Mouse (Mus musculus) B cell, adult 2 months (primary cell): ENCODE measurements around the gene Cdk15.

ENCODE experiments used
- DNase-seq, 2 experiments: peaks; one replicate each; pipeline ENCODE4 v3.0.0; 2022

Cdk15 gene

GRCm38 (mm10) chr1:59332737-59333385, 76.2 kb downstream of the Cdk15 start:
- no peak for DNase-seq

GRCm38 (mm10) chr1:59333386-59333759, 76.7 kb downstream of the Cdk15 start:
- DNase-seq, result no peak

GRCm38 (mm10) chr1:59333860-59334561, 77.3 kb downstream of the Cdk15 start:
- no peak for DNase-seq

- no peak for DNase-seq
These were observed 77.8 kb downstream of the Cdk15 start for GRCm38 (mm10) chr1:59334562-59334890.

GRCm38 (mm10) chr1:59336256-59336655, 79.5 kb downstream of the Cdk15 start:
- no peak for DNase-seq

GRCm38 (mm10) chr1:59340814-59341588, 84.3 kb downstream of the Cdk15 start:
- no peak for DNase-seq

GRCm38 (mm10) chr1:59341697-59342096, 85.0 kb downstream of the Cdk15 start:
- no peak for DNase-seq

- DNase-seq, result no peak
These were observed 85.4 kb downstream of the Cdk15 start for GRCm38 (mm10) chr1:59342146-59342545.

GRCm38 (mm10) chr1:59352706-59353105, 96.0 kb downstream of the Cdk15 start:
- DNase-seq, result no peak

- DNase-seq, result no peak
These were observed 98.7 kb downstream of the Cdk15 start for GRCm38 (mm10) chr1:59355440-59355839.

GRCm38 (mm10) chr1:59359136-59359535, 102.4 kb downstream of the Cdk15 start:
- DNase-seq, result no peak

GRCm38 (mm10) chr1:59360834-59361233, 104.1 kb downstream of the Cdk15 start:
- DNase-seq, result no peak

GRCm38 (mm10) chr1:59361460-59361859, 104.8 kb downstream of the Cdk15 start:
- no peak for DNase-seq

GRCm38 (mm10) chr1:59361966-59362365, 105.3 kb downstream of the Cdk15 start:
- no peak for DNase-seq

GRCm38 (mm10) chr1:59364463-59365040, 107.8 kb downstream of the Cdk15 start:
- no peak for DNase-seq

GRCm38 (mm10) chr1:59367928-59368648, 111.4 kb downstream of the Cdk15 start:
- DNase-seq, result no peak

GRCm38 (mm10) chr1:59368649-59369319, 112.1 kb downstream of the Cdk15 start:
- DNase-seq, result no peak

GRCm38 (mm10) chr1:59369320-59369685, 112.6 kb downstream of the Cdk15 start:
- DNase-seq, result no peak

- no peak for DNase-seq
These were observed 113.7 kb downstream of the Cdk15 start for GRCm38 (mm10) chr1:59370355-59370950.

- no peak for DNase-seq
These were observed 119.4 kb downstream of the Cdk15 start for GRCm38 (mm10) chr1:59376021-59376548.

GRCm38 (mm10) chr1:59376557-59376956, 119.9 kb downstream of the Cdk15 start:
- no peak for DNase-seq

GRCm38 (mm10) chr1:59377312-59377711, 120.6 kb downstream of the Cdk15 start:
- DNase-seq, result no peak
